Mouse (Mus musculus): ENCODE measurements around the gene Cacna2d1. TPM values are rescaled to one million over a fixed set of nuclear protein-coding genes. Genes with fewer than 3 reads are reported as not detected.

The Cacna2d1 gene
- polyA plus RNA-seq, 1 experiment from 2014 or later: 0.25 TPM

DNA sequence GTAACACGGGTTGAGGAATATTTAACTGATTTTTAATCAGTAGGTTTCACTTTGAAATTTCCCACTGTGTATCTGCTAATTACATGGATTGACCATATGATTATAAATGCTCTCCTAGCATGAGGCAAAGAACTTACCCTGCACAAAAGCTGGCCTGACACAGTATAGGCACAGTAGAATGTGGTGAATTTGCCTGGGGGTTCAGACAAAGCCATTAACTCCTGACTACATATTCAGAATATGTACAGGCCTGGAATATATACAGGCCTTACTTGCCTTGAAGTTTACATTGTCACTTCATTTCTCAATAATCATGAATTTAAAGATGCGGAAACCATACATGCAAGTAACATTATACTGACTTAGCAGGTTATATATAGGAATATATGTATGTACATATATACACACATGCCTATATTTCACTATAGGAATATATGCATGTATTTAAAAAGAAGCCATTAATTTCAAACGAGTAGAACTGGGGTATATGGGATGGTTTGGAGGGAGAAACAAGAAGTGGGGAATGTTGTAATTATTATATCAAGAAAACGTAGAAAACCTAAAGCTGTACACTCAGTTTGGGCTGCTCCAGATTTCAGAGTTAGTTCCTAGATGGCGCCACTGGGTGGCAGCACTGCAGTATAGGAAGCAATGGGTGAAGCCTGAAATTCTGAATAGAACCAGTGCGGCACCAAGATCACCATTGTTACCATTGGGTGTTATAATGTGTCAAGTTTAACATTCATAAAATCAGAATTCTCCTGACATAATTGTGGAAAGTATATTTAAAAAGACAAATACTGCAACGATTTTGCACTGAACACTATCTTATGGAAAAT, 374.9 kb downstream of the Cacna2d1 start:
- H3K4me1 ChIP-seq (ENCODE audit: insufficient read depth): no peaks in the 10 kb centered on the region
- H3K27ac ChIP-seq (ENCODE audit: low read depth): no peak overlapping the region
- no peak; the same call in 1 of the 2 replicates for ATAC-seq
- no peak overlapping the region for H3K4me3 ChIP-seq (ENCODE audit: low read depth, low read length)
- peak; percentile 59 for DNase-seq
- peak; percentile 82 for TF ChIP-seq CTCF (IDR thresholded peaks at IDR 0.05; ENCODE audit: low read depth)
- TF ChIP-seq EP300 (IDR thresholded peaks at IDR 0.05; ENCODE audit: low read depth): no peak
- no peaks in the 10 kb centered on the region for H3K9me3 ChIP-seq (ENCODE audit: low read length)
- H3K4me2 ChIP-seq (ENCODE audit: low read depth, low read length): no peak overlapping the region
- H3K27me3 ChIP-seq (ENCODE audit: insufficient read depth, low read length): no peaks in the 10 kb centered on the region
- no peaks in the 10 kb centered on the region for H3K36me3 ChIP-seq (replicated peaks; ENCODE audit: insufficient read depth, low read length)
- WGBS (ENCODE audit: insufficient replicate concordance): 36% methylated on average over 7 of the region's 7 CpGs
- H3K9ac ChIP-seq (replicated peaks): no peak overlapping the region

DNA sequence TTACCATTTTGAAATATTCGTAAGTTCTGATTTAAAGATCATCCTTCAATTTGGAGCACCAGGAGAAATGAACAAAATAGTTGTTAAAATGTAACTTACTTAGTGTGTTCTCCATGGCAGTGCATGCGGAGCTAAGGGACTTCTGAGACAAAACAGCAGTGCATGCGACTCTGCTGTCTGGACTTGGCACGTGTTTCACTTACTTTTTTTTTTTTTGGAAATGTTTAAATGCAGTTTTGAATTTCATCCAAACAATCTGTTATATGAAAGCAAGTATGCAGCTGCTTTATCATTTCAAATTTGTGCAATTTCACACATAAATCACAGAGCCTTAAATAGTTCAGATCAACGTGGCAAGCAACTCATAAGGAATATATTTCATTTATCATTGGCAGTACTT, 379.8 kb downstream of the Cacna2d1 start:
- 78% methylated on average over 5 of the region's 5 CpGs for WGBS (ENCODE audit: insufficient replicate concordance)
- no peak for ATAC-seq
- no peak overlapping the region for H3K4me3 ChIP-seq (ENCODE audit: low read depth, low read length)

DNA sequence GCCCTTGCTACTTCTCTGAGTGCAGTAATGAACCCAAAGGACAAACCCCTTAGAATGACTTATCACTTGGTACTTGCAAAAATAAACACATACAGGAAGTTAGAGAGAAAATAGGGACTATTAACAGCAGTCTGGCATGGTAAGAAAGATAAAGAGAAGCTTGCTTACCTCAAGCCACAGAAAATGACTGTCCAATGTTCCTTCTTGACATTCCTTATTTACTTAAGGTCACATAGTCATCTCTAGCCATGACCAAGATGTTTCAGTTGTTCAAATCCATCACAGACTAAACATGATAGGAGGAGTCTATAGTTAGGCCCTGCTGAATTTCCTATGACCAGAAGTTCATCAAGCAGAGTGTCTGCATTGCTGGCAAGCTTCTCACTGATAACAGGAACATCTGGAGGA, 381.5 kb downstream of the Cacna2d1 start:
- H3K4me2 ChIP-seq (ENCODE audit: low read depth, low read length): no peak overlapping the region
- H3K9me3 ChIP-seq (ENCODE audit: low read length): no peaks in the 10 kb centered on the region
- H3K27ac ChIP-seq (ENCODE audit: low read depth): no peak overlapping the region
- no peak for DNase-seq
- ATAC-seq: peak; percentile 74
- H3K9ac ChIP-seq (replicated peaks): no peak overlapping the region
- no peaks in the 10 kb centered on the region for H3K36me3 ChIP-seq (replicated peaks; ENCODE audit: insufficient read depth, low read length)
- no peak for TF ChIP-seq CTCF (IDR thresholded peaks at IDR 0.05; ENCODE audit: low read depth)
- TF ChIP-seq EP300 (IDR thresholded peaks at IDR 0.05; ENCODE audit: low read depth): peak; percentile 63
- H3K4me3 ChIP-seq (ENCODE audit: low read depth, low read length): no peak overlapping the region
- no peaks in the 10 kb centered on the region for H3K27me3 ChIP-seq (ENCODE audit: insufficient read depth, low read length)
- H3K4me1 ChIP-seq (ENCODE audit: insufficient read depth): no peaks in the 10 kb centered on the region

More for the DNA sequence above, 379.8 kb downstream of the Cacna2d1 start:
- no peak for DNase-seq
- H3K9me3 ChIP-seq (ENCODE audit: low read length): no peaks in the 10 kb centered on the region
- H3K27me3 ChIP-seq (ENCODE audit: insufficient read depth, low read length): no peaks in the 10 kb centered on the region
- H3K9ac ChIP-seq (replicated peaks): no peak overlapping the region
- no peaks in the 10 kb centered on the region for H3K4me1 ChIP-seq (ENCODE audit: insufficient read depth)
- no peak overlapping the region for H3K4me2 ChIP-seq (ENCODE audit: low read depth, low read length)
- no peaks in the 10 kb centered on the region for H3K36me3 ChIP-seq (replicated peaks; ENCODE audit: insufficient read depth, low read length)
- no peak overlapping the region for H3K27ac ChIP-seq (ENCODE audit: low read depth)
- TF ChIP-seq CTCF (IDR thresholded peaks at IDR 0.05; ENCODE audit: low read depth) (no peak), EP300 (IDR thresholded peaks at IDR 0.05; ENCODE audit: low read depth) (no peak)

DNA sequence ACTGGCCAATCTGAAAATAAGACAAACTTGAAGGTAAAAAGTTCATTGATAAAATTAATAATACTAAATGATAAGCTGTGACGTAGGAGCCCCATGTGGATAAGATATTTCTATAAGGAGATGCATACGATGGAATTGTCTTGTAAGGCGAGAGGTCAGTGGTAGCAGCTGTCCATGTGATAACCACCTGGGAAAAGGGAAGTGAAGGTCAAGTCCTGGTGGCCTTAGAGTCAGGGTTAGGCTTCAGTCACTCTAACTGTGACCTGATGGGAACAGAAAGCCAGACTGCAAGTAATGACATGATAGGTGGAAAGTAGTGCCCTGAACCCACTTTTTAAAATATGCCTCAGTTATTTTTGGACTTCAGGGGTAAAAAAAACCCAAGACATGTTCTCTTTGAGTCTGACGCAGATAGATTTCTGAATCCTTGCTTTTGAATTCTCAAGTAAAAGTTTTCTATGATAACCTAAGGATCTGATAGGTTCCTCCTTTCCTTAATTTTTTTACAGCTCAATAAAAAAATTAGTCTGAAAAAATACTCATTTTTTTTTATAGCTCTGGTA, 383.3 kb downstream of the Cacna2d1 start:
- ATAC-seq (no peak), DNase-seq (no peak)
- Histone ChIP-seq H3K4me3 (ENCODE audit: low read depth, low read length) (no peak overlapping the region), H3K4me1 (ENCODE audit: insufficient read depth) (no peaks in the 10 kb centered on the region), H3K4me2 (ENCODE audit: low read depth, low read length) (no peak overlapping the region), H3K36me3 (replicated peaks; ENCODE audit: insufficient read depth, low read length) (no peaks in the 10 kb centered on the region), H3K27ac (ENCODE audit: low read depth) (no peak overlapping the region), H3K27me3 (ENCODE audit: insufficient read depth, low read length) (no peaks in the 10 kb centered on the region), H3K9me3 (ENCODE audit: low read length) (no peaks in the 10 kb centered on the region), H3K9ac (replicated peaks) (no peak overlapping the region)
- WGBS (ENCODE audit: insufficient replicate concordance): 61% methylated on average over 4 of the region's 4 CpGs
- TF ChIP-seq EP300 (IDR thresholded peaks at IDR 0.05; ENCODE audit: low read depth) (peak; percentile 43; the same call in 1 of the 2 replicates), CTCF (IDR thresholded peaks at IDR 0.05; ENCODE audit: low read depth) (no peak)

DNA sequence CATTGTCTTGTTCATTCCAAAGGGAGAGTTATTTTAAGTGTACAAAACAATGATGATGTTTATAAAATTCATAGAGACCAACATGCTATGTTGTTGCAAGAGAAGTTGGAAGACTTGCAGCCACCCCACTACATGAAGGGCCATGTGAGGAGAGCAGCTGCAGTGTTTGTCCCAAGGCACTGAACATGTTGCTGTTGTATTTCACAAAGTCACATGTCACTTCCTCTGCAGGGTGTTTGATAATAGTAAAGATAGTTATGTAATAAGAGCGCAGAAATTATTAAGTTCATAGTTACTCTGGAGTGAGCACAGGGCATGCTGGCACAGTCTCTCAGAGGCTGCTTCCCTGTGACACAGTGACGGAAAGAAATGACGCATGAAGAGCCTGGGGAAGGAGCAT, 392.1 kb downstream of the Cacna2d1 start:
- no peaks in the 10 kb centered on the region for H3K9me3 ChIP-seq (ENCODE audit: low read length)
- no peak overlapping the region for H3K4me3 ChIP-seq (ENCODE audit: low read depth, low read length)
- TF ChIP-seq CTCF (IDR thresholded peaks at IDR 0.05; ENCODE audit: low read depth) (no peak), EP300 (IDR thresholded peaks at IDR 0.05; ENCODE audit: low read depth) (no peak)
- H3K4me1 ChIP-seq (ENCODE audit: insufficient read depth): no peaks in the 10 kb centered on the region
- H3K36me3 ChIP-seq (replicated peaks; ENCODE audit: insufficient read depth, low read length): no peaks in the 10 kb centered on the region
- H3K4me2 ChIP-seq (ENCODE audit: low read depth, low read length): no peak overlapping the region
- ATAC-seq (no peak), DNase-seq (no peak)
- no peak overlapping the region for H3K27ac ChIP-seq (ENCODE audit: low read depth)
- no peak overlapping the region for H3K9ac ChIP-seq (replicated peaks)
- H3K27me3 ChIP-seq (ENCODE audit: insufficient read depth, low read length): no peaks in the 10 kb centered on the region
- 73% methylated on average over 3 of the region's 3 CpGs for WGBS (ENCODE audit: insufficient replicate concordance)

DNA sequence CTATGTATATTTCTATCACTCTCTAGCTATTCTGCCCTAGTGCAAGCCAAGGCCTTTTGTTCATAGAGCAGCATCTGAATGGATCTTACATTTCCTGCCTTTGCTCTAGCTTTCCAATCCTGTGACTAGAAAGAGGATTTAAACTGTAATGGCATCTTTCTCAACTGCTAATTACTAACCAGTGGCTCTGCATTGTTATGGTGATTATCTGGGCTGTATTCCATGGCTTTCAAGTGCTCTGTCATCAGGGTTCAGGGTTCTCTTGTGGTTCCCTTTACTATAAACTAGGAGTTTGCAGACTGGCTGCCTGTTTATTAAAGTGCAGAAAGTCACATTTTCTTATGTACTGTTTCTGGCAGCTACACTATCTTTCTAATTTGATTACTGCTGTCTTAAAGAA, 410.9 kb downstream of the Cacna2d1 start:
- Histone ChIP-seq H3K4me3 (ENCODE audit: low read depth, low read length) (no peak overlapping the region), H3K36me3 (replicated peaks; ENCODE audit: insufficient read depth, low read length) (no peaks in the 10 kb centered on the region), H3K9ac (replicated peaks) (no peak overlapping the region), H3K27me3 (ENCODE audit: insufficient read depth, low read length) (no peaks in the 10 kb centered on the region), H3K4me1 (ENCODE audit: insufficient read depth) (no peaks in the 10 kb centered on the region), H3K27ac (ENCODE audit: low read depth) (no peak overlapping the region), H3K9me3 (ENCODE audit: low read length) (no peaks in the 10 kb centered on the region), H3K4me2 (ENCODE audit: low read depth, low read length) (no peak overlapping the region)
- DNase-seq: no peak
- no peak for ATAC-seq
- TF ChIP-seq EP300 (IDR thresholded peaks at IDR 0.05; ENCODE audit: low read depth) (no peak), CTCF (IDR thresholded peaks at IDR 0.05; ENCODE audit: low read depth) (no peak)
